Mouse (Mus musculus) heart, postnatal 4 days (tissue): ENCODE measurements at regions not wholly inside any gene's neighbourhood (a gene's known extent, or its start where the extent isn't known, plus 50 kb on each side); places are given as distances from the start of the nearest gene placed in this dataset.

Experiments used
- DNase-seq: peaks from one replicate; pipeline ENCODE4 v3.0.0; 2021

- no peak for DNase-seq
Observed at GRCm38 (mm10) chr19:53476768-53477547, 52.0 kb upstream of the Dusp5 start.

GRCm38 (mm10) chr19:53469256-53469655 lies 59.7 kb upstream of the Dusp5 start:
- no peak for DNase-seq

GRCm38 (mm10) chr19:53464681-53465080 lies 64.2 kb upstream of the Dusp5 start:
- no peak for DNase-seq

- DNase-seq: no peak
Observed at GRCm38 (mm10) chr19:53464135-53464534, 64.8 kb upstream of the Dusp5 start.

GRCm38 (mm10) chr19:53461025-53462015 lies 67.6 kb upstream of the Dusp5 start:
- DNase-seq: no peak

- no peak for DNase-seq
Observed at GRCm38 (mm10) chr19:53460312-53461024, 68.4 kb upstream of the Dusp5 start.

- DNase-seq: no peak
Observed at GRCm38 (mm10) chr19:53459407-53459788, 69.0 kb upstream of the Smndc1 start.

- no peak for DNase-seq
Observed at GRCm38 (mm10) chr19:53458770-53459406, 68.5 kb upstream of the Smndc1 start.

GRCm38 (mm10) chr19:53456681-53457080 lies 66.3 kb upstream of the Smndc1 start:
- no peak for DNase-seq

GRCm38 (mm10) chr19:53454571-53454970 lies 64.2 kb upstream of the Smndc1 start:
- DNase-seq: no peak

GRCm38 (mm10) chr19:53454059-53454458 lies 63.7 kb upstream of the Smndc1 start:
- DNase-seq: no peak

- DNase-seq: no peak
Observed at GRCm38 (mm10) chr19:53453317-53453947, 63.1 kb upstream of the Smndc1 start.

- peak; percentile 37 for DNase-seq
Observed at GRCm38 (mm10) chr19:53452360-53452759, 62.0 kb upstream of the Smndc1 start.

GRCm38 (mm10) chr19:53451388-53451922 lies 61.1 kb upstream of the Smndc1 start:
- no peak for DNase-seq

- DNase-seq: no peak
Observed at GRCm38 (mm10) chr19:53450624-53451387, 60.4 kb upstream of the Smndc1 start.

- DNase-seq: no peak
Observed at GRCm38 (mm10) chr19:53449137-53449783, 58.9 kb upstream of the Smndc1 start.

- peak; percentile 34 for DNase-seq
Observed at GRCm38 (mm10) chr19:53448206-53448605, 57.8 kb upstream of the Smndc1 start.

- DNase-seq: no peak
Observed at GRCm38 (mm10) chr19:53447754-53448153, 57.4 kb upstream of the Smndc1 start.

- no peak for DNase-seq
Observed at GRCm38 (mm10) chr19:53446216-53446615, 55.8 kb upstream of the Smndc1 start.

- no peak for DNase-seq
Observed at GRCm38 (mm10) chr19:53444646-53445045, 54.3 kb upstream of the Smndc1 start.
